Mouse (Mus musculus): ENCODE measurements around the gene Gstm5.

Gene Gstm5

DNA sequence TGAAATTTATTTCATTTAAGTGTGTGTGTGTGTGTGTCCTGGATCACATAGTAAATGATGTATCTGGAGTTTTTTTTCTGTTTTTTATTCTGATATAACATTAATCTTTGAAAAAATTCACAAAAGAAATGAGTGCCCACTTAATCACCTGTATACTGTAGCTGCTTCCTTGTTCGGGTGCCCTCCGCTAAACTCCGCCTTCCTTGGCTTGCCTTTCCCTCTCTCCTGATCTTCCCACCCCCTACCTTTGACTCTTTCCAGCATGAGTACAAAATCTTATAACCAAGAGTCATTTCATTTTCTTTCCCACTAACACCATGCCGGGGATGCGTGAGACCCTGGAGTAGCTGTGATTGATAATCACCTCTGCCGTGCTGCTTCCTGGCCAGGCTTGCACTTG, 36.5 kb downstream of the Gstm5 start:
- DNase-seq, result no peak

DNA sequence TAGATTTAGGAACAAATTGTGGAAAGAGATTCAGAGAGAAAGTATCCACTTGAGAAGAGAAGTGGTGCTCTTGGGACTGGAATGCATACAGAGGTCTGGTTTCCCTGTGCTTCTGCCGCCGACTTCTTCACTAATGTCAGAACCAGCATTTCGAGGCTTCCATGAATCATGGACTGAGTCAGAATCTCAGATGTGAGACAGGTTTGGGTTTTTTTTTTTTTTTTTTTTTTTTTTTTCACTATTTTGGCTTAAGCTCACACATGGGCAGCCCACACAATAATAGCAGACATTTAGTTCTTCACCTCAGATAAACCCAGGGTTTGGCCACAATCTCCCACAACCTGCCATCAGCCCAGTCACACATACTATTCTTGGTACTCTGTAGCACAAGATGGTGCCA, 39.6 kb downstream of the Gstm5 start:
- no peak for DNase-seq

GRCm38 (mm10) chr3:107935888-107936287, 40.3 kb downstream of the Gstm5 start:
- DNase-seq, result no peak

GRCm38 (mm10) chr3:107939403-107939802, 43.8 kb downstream of the Gstm5 start:
- peak; percentile 79 to 86 for DNase-seq

DNA sequence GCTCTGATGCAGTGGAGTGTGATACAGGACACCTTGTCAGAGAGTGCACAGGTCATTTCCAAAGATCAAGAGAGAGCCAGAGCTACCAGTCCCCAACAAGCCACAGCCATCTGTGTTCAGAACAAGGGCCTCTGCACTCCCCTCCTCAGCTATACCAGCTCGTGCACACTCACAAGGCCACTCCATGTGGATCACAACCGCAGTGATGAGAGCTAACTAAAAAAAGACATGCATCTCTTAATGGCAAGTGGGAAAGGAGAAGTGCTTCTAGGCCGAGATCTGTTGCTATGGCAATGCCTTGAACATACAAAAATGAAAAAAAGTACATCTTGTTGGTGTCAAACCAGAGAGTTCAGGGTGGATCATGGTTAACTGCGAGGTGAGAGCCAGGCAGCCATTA, 44.2 kb downstream of the Gstm5 start:
- no peak for DNase-seq

DNA sequence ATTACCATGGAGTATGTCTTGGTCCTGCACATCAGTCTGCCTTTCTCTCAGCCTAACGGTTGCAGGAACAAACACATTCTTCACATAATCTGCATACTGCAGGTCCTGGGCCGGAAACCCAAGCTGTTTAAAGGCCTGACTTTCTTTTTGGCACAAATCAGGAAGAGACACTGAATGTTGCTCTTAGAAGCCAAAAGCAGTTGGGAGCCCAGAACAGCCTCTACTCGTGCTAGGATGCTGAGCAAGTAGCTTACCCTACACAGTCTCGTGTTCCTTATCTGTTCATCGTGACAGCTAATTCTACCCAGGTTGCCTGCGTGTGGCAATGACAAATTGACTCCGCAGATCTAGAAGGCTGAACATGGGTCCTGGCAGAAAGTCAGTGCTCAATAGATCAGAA, 44.9 kb downstream of the Gstm5 start:
- no peak for DNase-seq

GRCm38 (mm10) chr3:107941261-107941660, 45.6 kb downstream of the Gstm5 start:
- DNase-seq, result no peak

DNA sequence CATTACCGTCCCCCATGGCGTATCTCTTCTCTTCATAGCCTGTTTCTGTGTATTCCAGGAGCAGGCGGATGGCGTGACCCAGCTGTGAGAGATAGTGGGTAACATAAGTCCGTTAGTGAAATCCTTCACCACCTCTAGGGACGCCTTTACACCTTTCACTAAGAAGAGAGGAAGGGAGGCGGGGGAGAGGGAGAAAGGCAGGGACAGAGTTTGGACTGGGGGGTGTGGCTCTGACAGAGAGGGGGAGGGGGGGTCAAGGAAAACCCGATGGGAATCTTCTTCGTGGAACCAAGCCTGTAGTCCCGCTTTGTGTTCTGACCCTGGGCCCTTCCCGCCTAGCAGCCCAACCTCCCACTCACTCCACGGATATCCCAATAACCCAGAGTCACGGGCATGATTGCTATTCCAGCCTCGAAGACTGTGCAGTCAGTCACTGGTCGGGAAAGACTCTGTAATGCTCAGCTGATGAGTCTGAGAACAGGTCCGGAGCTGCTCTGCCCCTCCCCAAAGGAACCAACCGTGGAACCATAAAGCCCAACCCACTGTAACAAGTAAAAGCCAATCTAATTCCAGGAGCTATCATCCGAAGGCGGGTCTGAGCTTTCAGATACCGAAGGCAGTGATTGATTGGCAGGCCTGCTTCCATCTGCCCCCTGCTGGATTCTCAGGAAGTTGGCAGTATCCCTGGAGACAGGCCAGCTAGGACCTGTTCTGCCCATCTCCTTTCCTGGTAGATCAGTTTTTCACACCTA, 47.8 kb downstream of the Gstm5 start, which contains the start of gene Gstm6:
TSS of gene Gstm6 (minus strand) at position 511 of the 752 bp plus-strand sequence.
- DNase-seq, result peak; percentile 36 to 59

DNA sequence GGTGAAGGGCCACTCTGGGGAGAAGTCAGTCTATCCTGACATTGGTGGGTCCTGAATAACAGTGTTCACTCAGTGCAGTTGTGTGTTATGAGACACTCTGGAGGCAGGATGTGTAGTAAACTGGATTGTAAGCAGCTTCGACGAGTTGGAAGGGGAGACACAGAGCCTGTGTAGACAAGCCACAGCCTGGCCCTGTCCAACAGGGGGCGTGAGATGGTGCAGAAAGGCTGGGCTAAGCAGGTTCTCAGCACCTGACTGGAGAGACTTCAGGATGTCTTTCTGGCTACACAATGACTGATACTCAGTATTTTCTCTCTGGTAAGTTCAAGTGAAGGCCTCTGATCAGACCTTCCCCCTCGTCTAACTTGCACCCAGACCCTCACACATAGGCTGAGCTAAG, 50.1 kb downstream of the Gstm5 start:
- DNase-seq, result no peak

Measured in lung, adult 18-20 months (tissue).